Mouse (Mus musculus) megakaryocyte, embryonic 14.5 days (primary cell): ENCODE results near the gene Ccdc18.

Source experiments
- FLI1 ChIP-seq: IDR thresholded peaks from 2 replicates; pipeline ENCODE4 v1.6.1; 2012; ENCODE audit warnings: low read length, inconsistent platforms, mixed read lengths
- GATA1 ChIP-seq: IDR thresholded peaks from 3 replicates; pipeline ENCODE4 v1.6.1; 2012; ENCODE audit warnings: mixed read lengths, low read length, inconsistent platforms, borderline replicate concordance

- no peak for TF ChIP-seq GATA1
- no peak for TF ChIP-seq FLI1
These were observed 91.4 kb downstream of the Ccdc18 start for GRCm38 (mm10) chr5:108224077-108224476.
